Mouse (Mus musculus) cerebellum, adult 11-12 months (tissue): Measurements from ENCODE around the gene Armc6.
A peak's percentile ranks its signal among the peaks of the same experiment; 100 is the strongest.

Experiments
- DNase-seq: peaks from one replicate; pipeline ENCODE4 v3.0.0; 2022

Gene Armc6

GRCm38 (mm10) chr8:70188707-70189106 lies 45.6 kb downstream of the Armc6 start:
- no peak for DNase-seq

DNA sequence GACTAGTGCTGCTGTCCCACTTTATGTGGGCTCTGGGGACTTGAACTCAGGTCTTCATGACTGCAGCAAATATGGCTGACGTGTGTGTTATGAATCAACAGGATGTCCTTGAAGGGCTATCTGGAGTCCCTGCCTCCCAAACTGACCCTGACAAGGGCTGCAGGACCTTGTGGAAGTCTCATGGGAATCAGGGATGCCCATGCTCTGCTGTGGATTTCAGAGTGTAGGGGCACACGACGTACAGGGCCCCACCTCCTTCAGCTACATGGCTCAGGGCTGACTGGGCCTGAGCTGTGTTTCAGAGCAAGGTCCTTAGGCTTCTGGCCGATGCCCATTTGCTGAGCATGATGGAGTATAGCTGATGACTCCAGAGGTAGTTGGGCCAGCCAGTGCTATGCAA lies 51.1 kb downstream of the Armc6 start:
- DNase-seq: no peak

GRCm38 (mm10) chr8:70181903-70182252 lies 52.4 kb downstream of the Armc6 start:
- no peak for DNase-seq

- no peak for DNase-seq
These were observed 52.9 kb downstream of the Armc6 start for GRCm38 (mm10) chr8:70181212-70181902.

GRCm38 (mm10) chr8:70179082-70179481 lies 55.2 kb downstream of the Armc6 start:
- DNase-seq: no peak

- no peak for DNase-seq
These were observed 56.0 kb downstream of the Armc6 start for GRCm38 (mm10) chr8:70178231-70178630.

- no peak for DNase-seq
These were observed 60.2 kb downstream of the Armc6 start for GRCm38 (mm10) chr8:70174079-70174478.

GRCm38 (mm10) chr8:70173320-70173719 lies 60.9 kb downstream of the Armc6 start:
- DNase-seq: no peak

DNA sequence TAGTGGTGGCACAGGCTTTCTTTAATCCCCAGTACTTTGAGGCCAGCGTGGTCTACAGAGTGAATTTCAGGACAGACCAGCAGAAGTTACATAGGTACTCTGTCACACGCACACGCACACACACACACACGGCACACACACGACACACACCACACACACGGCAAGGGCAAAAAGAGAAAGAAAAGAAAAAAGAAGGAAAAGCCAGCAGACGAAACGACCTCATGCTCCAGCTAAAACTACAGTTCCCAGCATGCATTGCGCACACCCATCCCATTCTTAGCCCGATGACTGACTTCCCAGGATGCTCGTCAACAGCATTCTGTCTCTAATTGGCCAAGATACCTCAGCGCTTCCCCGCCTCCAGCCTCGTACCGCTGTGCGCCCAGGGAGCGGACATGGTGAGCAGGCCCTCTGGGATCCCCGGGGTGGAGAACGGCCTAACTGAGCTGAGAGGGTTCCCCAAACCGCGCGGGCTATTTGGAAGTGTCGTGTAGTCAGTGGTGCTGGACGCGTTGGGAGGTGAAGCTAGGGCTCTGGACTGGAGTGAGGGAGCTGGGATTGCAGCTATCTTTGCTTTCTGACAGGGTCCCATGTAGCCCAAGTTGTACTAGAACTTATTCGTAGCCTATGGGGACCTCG lies 62.1 kb downstream of the Armc6 start, which contains the start of gene Tmem161a:
Gene Tmem161a, plus strand, starts transcription at position 314 of the 639 bp plus-strand sequence.
- peak; percentile 92 for DNase-seq

- DNase-seq: peak; percentile 36
These were observed 63.0 kb downstream of the Armc6 start for GRCm38 (mm10) chr8:70171240-70171639.

DNA sequence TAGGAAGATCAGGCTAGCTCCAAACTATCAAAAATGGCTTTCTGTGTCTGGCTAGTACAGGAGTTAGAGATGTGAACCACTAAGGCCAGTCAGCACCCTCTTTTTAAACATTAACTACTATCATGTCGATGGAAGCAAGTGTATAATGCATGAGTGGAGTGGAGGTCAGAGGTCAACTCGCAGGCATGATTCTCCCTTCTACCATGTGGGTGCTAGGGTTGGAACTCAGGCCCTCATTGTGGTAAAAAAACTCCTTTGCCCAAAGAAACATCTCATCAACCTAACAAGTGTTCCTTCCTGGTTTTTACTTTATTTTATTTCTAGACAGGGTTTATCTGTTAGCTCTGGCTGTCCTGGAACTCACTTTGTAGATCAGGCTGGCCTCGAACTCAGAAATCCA lies 63.5 kb downstream of the Armc6 start:
- no peak for DNase-seq
